Mouse (Mus musculus) liver, embryonic 14.5 days (tissue): ENCODE measurements at regions not wholly inside any gene's neighbourhood (a gene's known extent, or its start where the extent isn't known, plus 50 kb on each side); places are given as distances from the start of the nearest gene placed in this dataset.

Source experiments
- ATAC-seq: fragments of 200-750 bp; cut with Nextera tagmentation; 2 replicates; pipeline ENCODE4 v1.8.0; 2017; ENCODE audit warnings: moderate number of reproducible peaks, mild to moderate bottlenecking, moderate library complexity; ENCODE audit not compliant: insufficient read depth
- DNase-seq, 3 experiments: peaks; one replicate each; pipeline ENCODE4 v3.0.0-alpha.2; 2012 to 2013; ENCODE audit warnings: low read depth in 3 of 3, low spot score in 3 of 3
- H3K27ac ChIP-seq: fragments of 300-500 bp; sonication (generic); 2 replicates; pipeline ENCODE4 v1.5.1; 2014; ENCODE audit warnings: moderate library complexity, mild to moderate bottlenecking, control low read depth, inconsistent platforms
- H3K27me3 ChIP-seq: fragments of 300-500 bp; sonication (generic); 2 replicates; pipeline ENCODE4 v1.6.1; 2014; ENCODE audit warnings: mild to moderate bottlenecking, low read length, moderate library complexity; ENCODE audit not compliant: control insufficient read depth, insufficient read depth
- H3K36me3 ChIP-seq: fragments of 300-500 bp; sonication (generic); replicated peaks from 2 replicates; pipeline ENCODE4 v1.6.1; 2014; ENCODE audit warnings: low read depth; ENCODE audit not compliant: control insufficient read depth, insufficient read depth
- H3K4me1 ChIP-seq, 2 experiments: fragments of 200-500 bp in 1 of 2; fragments of 300-500 bp in 1 of 2; sonication (generic) in 1 of 2; replicated peaks; 2 replicates each; pipeline ENCODE4 v1.6.1; 2012 to 2014; ENCODE audit warnings: antibody characterized with exemption in 1 of 2, inconsistent platforms in 1 of 2, low read length in 1 of 2; ENCODE audit not compliant: control insufficient read depth in 2 of 2, insufficient read depth in 2 of 2
- H3K4me2 ChIP-seq: fragments of 300-500 bp; sonication (generic); 2 replicates; pipeline ENCODE4 v1.6.1; 2014; ENCODE audit warnings: low read depth, mild to moderate bottlenecking, control low read depth, moderate library complexity
- H3K4me3 ChIP-seq, 2 experiments: fragments of 200-500 bp in 1 of 2; fragments of 300-500 bp in 1 of 2; sonication (generic) in 1 of 2; 2 replicates each; pipeline ENCODE4 v1.5.1; 2012 to 2014; ENCODE audit warnings: low read depth in 2 of 2, low read length in 2 of 2, mild to moderate bottlenecking in 2 of 2, control low read depth in 1 of 2, inconsistent platforms in 1 of 2, moderate library complexity in 1 of 2; ENCODE audit not compliant: insufficient read depth in 1 of 2
- H3K9ac ChIP-seq: fragments of 300-500 bp; sonication (generic); replicated peaks from 2 replicates; pipeline ENCODE4 v1.6.1; 2014; ENCODE audit warnings: mild to moderate bottlenecking, control low read depth, moderate library complexity
- H3K9me3 ChIP-seq: fragments of 300-500 bp; sonication (generic); 2 replicates; pipeline ENCODE4 v1.6.1; 2016; ENCODE audit warnings: low read length, mixed read lengths; ENCODE audit not compliant: control insufficient read depth
- CTCF ChIP-seq: IDR thresholded peaks from 2 replicates; pipeline ENCODE4 v1.5.1; 2016; ENCODE audit warnings: antibody characterized with exemption, low read depth, control low read depth
- EP300 ChIP-seq: IDR thresholded peaks from 2 replicates; pipeline ENCODE4 v1.6.1; 2016; ENCODE audit warnings: antibody characterized with exemption, low read depth
- WGBS: fragments of 180-500 bp; shearing (Covaris S2); extraction: QIAGEN DNeasy Blood & Tissue Kit; methylation state at CpG from one replicate; pipeline ENCODE4 v1.1.7; 2014; ENCODE audit not compliant: insufficient replicate concordance; 5-methylcytosine and 5-hydroxymethylcytosine counted together

DNA sequence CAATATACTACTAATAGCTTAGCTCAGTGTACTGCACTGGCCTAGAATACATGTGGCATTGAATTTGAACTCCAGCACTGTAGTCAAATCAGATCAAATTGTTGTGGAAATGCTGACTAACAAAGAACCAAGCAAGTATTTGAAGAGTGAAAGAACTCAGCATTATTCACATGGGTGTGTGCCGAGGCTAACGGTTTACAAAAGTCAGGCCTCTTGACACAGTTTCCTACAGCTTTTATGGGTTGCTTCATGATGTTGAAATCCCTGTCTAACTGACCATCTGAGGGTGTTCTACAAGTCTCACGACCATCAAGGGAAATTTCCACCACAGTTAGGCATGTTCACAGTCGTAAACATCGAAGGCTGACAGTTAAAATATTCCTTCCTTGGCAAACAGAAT is 216.0 kb upstream of the Ptbp2 start:
- Histone ChIP-seq H3K9ac (no peak overlapping the region), H3K4me3 (no peak overlapping the region), H3K27ac (no peak overlapping the region), H3K9me3 (no peaks in the 10 kb centered on the region), H3K36me3 (no peaks in the 10 kb centered on the region), H3K27me3 (no peaks in the 10 kb centered on the region), H3K4me1 (no peaks in the 10 kb centered on the region), H3K4me2 (no peak overlapping the region)
- TF ChIP-seq EP300: no peak
- ATAC-seq (no peak), DNase-seq (no peak)
- 53% methylated on average over 5 of the region's 5 CpGs for WGBS

DNA sequence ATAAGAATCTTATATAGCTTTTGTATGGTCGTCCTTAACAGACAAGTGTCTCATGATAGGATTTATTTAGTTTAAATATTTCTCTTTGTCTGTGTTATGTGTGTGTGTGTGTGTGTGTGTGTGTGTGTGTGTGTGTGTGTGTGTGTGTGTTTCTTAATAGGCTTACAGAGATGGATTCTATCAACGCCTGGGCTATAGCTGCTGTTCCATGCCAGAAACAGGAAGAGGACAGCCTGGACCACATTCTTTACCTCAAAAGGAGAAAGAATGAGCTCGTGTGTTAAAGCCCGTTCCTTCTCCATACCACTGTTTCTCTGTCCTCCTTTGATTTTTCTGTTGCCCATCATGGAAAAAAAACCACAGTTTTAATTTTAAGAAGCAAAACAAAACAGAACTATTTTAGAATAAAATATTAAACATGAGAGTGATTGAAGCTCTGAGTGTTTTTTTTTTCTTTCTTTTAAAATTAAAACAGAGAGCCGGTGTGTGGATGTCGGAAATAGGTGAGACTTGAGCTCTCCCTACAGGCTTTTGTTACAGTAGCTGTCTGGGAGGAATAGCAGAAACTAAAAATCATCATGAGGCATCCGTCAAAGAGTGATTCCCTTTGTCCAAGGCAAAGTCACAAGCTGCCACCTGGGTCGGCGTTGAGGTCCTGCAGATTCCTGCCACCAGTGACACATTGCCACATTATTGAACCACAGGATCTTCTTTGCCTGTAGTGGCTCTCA is 212.2 kb upstream of the Ptbp2 start:
- H3K36me3 ChIP-seq: no peaks in the 10 kb centered on the region
- TF ChIP-seq CTCF: no peak
- no peak for TF ChIP-seq EP300
- ATAC-seq (no peak), DNase-seq (no peak)
- no peaks in the 10 kb centered on the region for H3K27me3 ChIP-seq
- H3K4me1 ChIP-seq: no peaks in the 10 kb centered on the region
- H3K9ac ChIP-seq: no peak overlapping the region
- WGBS: 58% methylated on average over 9 of the region's 9 CpGs
- H3K27ac ChIP-seq: no peak overlapping the region
- no peaks in the 10 kb centered on the region for H3K9me3 ChIP-seq
- no peak overlapping the region for H3K4me2 ChIP-seq
- H3K4me3 ChIP-seq: no peak overlapping the region

DNA sequence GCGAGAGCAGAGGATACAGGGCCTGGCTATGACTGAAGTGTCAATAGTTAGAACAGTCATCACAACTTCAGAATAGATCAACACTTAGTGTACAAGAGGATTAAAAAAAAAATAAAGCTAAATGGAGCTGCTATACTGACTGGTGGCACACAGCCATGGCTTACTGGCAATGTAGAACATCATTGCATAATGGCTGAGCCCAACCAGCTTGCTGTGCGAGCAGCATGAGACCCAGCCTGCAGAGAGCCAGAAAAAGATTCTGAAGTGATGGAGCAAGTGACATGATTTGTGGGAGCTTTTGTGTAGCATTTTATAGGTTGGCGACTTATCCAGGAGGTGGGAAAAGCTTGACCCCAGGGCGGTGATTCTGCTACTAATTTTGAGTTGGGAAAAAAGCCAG is 211.5 kb upstream of the Ptbp2 start:
- H3K4me1 ChIP-seq: no peaks in the 10 kb centered on the region
- no peak overlapping the region for H3K4me3 ChIP-seq
- WGBS: 63% methylated on average over 4 of the region's 4 CpGs
- no peak overlapping the region for H3K27ac ChIP-seq
- no peaks in the 10 kb centered on the region for H3K36me3 ChIP-seq
- DNase-seq: no peak
- no peak overlapping the region for H3K4me2 ChIP-seq
- H3K9ac ChIP-seq: no peak overlapping the region
- no peaks in the 10 kb centered on the region for H3K9me3 ChIP-seq
- TF ChIP-seq CTCF: no peak
- no peak for TF ChIP-seq EP300
- H3K27me3 ChIP-seq: no peaks in the 10 kb centered on the region
- no peak for ATAC-seq

DNA sequence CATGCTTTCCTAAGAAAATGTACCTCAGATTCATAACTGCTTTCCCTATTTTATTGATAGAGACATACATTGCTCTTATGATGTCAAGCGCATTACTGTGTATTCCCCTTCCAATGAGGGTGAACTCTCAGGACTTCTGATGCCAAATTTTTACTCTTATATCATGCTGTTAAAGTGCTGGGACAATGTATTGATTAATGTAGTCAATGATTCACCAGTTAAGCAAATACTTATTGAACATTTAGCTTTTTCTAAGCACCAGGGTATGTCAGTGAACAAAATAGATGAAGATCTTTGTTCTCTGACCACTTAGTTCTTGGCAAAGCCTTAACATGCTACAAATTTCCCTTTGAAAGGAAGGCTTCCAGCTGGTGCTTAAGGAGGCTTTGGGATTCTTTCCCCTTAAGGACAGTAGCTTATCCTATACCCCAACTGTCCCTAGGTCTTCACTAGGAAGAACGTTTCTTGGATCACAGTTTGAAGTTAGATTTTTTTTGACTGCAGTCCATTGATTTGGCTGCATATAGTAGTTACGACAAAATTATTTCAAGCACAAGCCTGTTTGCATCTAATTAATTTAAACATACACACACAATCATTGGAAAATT is 203.1 kb upstream of the Ptbp2 start:
- H3K9ac ChIP-seq: no peak overlapping the region
- DNase-seq (no peak), ATAC-seq (no peak)
- no peaks in the 10 kb centered on the region for H3K27me3 ChIP-seq
- 0 out of 4 replicates have a peak, but pooled peaks cover 0 to 1% of the 10 kb centered on the region in 2 experiments for H3K4me1 ChIP-seq
- 54% methylated on average over 3 of the region's 3 CpGs for WGBS
- no peaks in the 10 kb centered on the region for H3K36me3 ChIP-seq
- no peaks in the 10 kb centered on the region for H3K9me3 ChIP-seq
- H3K4me3 ChIP-seq: no peak overlapping the region
- TF ChIP-seq CTCF (no peak), EP300 (no peak)
- no peak overlapping the region for H3K27ac ChIP-seq
- H3K4me2 ChIP-seq: no peak overlapping the region

DNA sequence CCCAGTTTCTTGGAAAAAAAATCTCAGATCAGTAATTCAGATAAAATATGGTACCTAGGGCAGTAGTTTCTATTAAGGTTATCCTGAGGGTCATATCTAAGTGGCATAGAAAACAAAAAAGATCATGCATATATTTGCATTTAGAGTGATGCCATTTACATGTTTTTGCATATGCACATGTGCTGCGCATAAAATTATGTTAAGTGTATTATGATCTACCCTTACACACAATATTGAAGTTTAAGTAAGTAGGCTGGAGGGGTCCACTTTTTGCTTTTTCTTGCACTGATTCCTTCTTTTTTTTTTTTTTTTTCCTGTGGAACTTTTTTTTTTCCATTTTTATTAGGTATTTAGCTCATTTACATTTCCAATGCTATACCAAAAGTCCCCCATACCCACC is 193.1 kb upstream of the Ptbp2 start:
- H3K27me3 ChIP-seq: no peaks in the 10 kb centered on the region
- H3K4me2 ChIP-seq: no peak overlapping the region
- no peak overlapping the region for H3K4me3 ChIP-seq
- DNase-seq (no peak), ATAC-seq (no peak)
- H3K9me3 ChIP-seq: no peaks in the 10 kb centered on the region
- WGBS: 77% methylated on average over 1 of the region's 1 CpGs
- no peaks in the 10 kb centered on the region for H3K4me1 ChIP-seq
- TF ChIP-seq EP300 (no peak), CTCF (no peak)
- H3K36me3 ChIP-seq: no peaks in the 10 kb centered on the region
- no peak overlapping the region for H3K27ac ChIP-seq
- no peak overlapping the region for H3K9ac ChIP-seq
